Mouse (Mus musculus): ENCODE data around the gene Ren1.

Ren1 gene

DNA sequence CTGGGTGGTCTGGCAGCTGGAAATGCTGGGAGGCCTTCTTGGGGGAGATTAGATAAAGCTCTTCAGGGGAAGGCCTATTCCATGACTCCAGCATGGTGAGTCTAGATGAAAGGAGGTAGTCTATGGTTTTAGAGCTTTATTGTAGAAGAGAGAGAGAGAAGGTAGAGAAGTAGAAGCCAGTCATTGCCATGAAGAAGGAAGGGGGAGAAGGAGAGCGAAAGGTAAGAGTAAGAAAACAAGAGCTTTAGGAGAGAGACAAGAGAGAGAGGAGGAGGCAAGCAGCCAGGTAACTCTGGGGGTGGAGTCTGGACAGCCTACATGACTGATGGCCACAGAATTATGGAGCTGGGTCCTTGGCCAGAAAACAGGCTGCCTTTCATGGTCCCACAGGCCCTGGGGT is at the start of gene Ren1:
Ren1 (plus strand) TSS at position 301 of the 400 bp plus-strand sequence.
- in situ Hi-C loops (cut with MboI, MseI) = loop anchor here in 1 of 2 experiments (10.0 kb wide), 1 partner anchor 175 kb away; no protein-coding TSS in a partner anchor

DNA sequence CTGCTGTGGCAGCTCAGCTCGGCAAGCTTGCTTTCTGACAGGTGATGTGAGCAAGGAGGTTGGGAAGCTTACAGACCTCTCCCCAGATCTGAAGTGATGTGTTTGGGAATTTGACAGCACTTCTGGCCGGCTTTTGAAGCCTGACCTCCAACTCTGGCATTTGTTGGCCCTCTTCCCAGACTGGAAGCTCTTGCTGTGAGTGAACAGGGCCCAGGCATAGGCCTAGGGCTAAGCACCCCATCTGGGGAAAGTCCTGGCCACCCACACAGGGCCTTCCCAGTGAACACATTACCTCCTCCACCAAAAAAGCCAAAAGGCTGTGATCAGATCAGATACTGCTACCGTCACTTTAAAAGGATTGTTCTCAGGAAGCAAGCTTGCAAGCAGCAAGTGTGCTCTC is 47.8 kb upstream of the Ren1 start:
- in situ Hi-C loops (cut with MboI, MseI) = loop anchor here in 1 of 2 experiments (10.0 kb wide), 1 partner anchor 248 kb away; no protein-coding TSS in a partner anchor

DNA sequence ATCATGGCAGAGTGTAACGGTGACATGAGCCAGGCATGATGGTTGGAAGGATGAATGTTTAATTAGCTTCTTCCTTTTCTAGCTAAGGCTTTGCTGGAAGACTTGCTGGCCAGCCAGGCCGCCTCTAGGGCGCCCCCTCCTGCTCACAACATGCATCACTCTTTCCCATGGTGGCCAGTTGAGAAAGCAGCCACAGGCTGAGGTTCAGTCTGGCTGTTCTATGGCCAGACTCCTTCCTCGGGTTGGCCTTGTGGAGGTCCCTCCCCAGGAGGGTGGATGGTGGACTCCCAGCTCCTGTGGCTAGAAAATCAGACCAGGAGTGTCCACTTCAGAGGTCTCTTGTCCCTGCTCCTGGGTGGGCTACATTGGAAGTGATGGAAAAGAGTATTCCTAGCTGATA is 43.5 kb upstream of the Ren1 start:
- in situ Hi-C loops (cut with MboI, MseI) = loop anchor here in 1 of 2 experiments (10.0 kb wide), 1 partner anchor 252 kb away; no protein-coding TSS in a partner anchor

GRCm38 (mm10) chr1:133307318-133307717 is 43.0 kb upstream of the Ren1 start:
- in situ Hi-C loops (cut with MboI, MseI) = loop anchor here in 1 of 2 experiments (10.0 kb wide), 1 partner anchor 253 kb away; no protein-coding TSS in a partner anchor

DNA sequence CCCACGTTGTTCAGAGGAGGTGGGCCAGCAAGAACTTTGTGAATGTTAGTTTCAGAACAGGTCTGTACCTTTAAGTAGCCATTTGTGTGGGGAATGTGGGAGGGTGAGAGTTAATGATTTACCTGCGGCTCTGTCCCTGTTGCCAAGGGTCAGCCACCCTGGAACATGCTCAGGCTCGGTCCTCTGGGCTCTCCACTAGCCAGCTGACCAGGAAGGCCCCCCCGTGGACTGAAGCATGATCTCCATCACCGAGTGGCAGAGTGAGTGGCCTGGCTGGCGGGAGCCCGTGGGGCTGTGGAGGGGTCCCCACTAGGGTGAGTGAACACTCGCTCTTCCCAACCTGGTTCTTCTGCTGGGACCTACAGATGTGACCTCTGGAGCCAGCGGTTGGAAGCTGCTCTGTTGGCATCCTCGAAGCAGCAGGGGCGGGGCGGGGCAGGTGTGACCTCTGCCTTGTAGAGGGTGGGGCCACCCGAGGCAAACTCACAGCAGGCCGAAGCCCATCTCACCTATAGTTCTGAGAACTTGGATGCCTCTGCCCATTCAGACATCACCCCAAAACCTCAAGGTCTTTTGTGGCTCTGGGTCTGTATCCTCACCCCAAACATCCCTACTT is 40.5 kb upstream of the Ren1 start, which contains the start of gene Golt1a:
Golt1a (plus strand) TSS at position 149 of the 616 bp plus-strand sequence.
- in situ Hi-C loops (cut with MboI, MseI) = loop anchor here (5.0 to 10.0 kb wide), 2 partner anchors 132 to 255 kb away; no protein-coding TSS in a partner anchor

DNA sequence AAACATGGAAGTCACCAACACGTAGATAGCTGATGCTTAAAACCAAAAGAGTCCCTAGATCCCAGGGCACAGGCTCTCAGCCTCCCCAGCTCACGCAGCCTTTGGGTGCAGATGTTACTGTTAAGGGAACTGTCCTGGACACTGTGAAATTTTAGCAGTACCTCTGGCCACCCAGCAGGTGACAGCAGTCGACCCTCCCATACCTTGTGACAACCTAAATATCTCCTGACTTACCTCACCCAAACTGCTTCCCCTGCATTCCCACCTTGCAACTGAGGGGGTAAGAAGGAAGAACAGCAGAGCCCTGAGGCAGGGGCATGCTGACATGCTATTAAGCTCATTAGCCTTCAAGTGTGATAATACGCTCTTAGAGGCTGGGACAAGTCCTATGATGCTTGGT is 39.1 kb upstream of the Ren1 start:
- in situ Hi-C loops (cut with MboI, MseI) = loop anchor here in 1 of 2 experiments (5.0 kb wide), 1 partner anchor 134 kb away; no protein-coding TSS in a partner anchor

DNA sequence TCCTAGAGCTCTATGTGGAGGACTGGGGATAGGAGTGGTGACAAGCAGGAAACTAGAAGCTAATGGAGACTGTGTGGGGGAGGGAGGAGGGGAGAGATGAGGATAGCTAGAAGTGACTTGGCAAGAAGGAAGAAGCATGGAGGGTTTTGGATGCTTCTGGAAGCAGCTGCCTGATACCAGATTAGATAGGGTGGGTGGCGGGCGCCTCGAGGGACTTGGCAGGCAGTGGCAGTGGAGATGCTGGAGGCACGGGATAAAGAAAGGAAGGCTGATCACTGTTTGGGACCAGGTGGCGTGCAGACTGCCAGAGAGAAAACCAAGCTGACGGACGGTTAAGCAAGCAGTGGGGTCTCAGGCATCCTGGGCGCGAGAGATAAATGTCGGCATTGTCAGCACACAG is 38.4 kb upstream of the Ren1 start:
- in situ Hi-C loops (cut with MboI, MseI) = loop anchor here in 1 of 2 experiments (5.0 kb wide), 1 partner anchor 135 kb away; no protein-coding TSS in a partner anchor

- in situ Hi-C loops (cut with MboI, MseI) = loop anchor here in 1 of 2 experiments (5.0 kb wide), 1 partner anchor 137 kb away; no protein-coding TSS in a partner anchor
These were observed 35.9 kb upstream of the Ren1 start for GRCm38 (mm10) chr1:133314364-133314763.

DNA sequence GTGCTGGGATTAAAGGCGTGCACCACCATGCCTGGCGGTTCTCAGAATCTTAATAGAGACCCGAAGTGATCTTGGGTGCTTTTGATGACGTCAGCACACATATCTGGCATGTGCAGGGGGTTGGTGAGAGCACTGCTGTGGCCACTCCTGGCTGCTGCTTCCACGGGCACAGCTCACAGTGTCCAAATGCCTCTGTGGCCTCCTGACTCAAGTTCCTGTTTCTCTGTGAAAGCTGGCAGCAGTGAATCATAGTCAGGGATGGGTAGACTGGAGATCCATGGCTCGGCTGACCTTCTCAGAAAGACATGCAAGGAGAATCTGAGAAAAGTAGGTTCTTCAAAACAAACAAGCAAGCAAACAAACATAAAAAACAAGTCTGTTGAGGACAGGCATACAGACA is 34.5 kb upstream of the Ren1 start:
- in situ Hi-C loops (cut with MboI, MseI) = loop anchor here in 1 of 2 experiments (5.0 kb wide), 1 partner anchor 133 kb away; no protein-coding TSS in a partner anchor

GRCm38 (mm10) chr1:133316577-133316976 is 33.7 kb upstream of the Ren1 start:
- in situ Hi-C loops (cut with MboI, MseI) = loop anchor here in 1 of 2 experiments (5.0 kb wide), 1 partner anchor 134 kb away; no protein-coding TSS in a partner anchor

- in situ Hi-C loops (cut with MboI, MseI) = loop anchor here in 1 of 2 experiments (5.0 kb wide), 1 partner anchor 135 kb away; no protein-coding TSS in a partner anchor
These were observed 33.2 kb upstream of the Ren1 start for GRCm38 (mm10) chr1:133317149-133317548.

- in situ Hi-C loops (cut with MboI, MseI) = no loop called here
These were observed 28.9 kb upstream of the Ren1 start, which contains the start of gene Kiss1 for GRCm38 (mm10) chr1:133321267-133321925. Gene Kiss1, plus strand, starts transcription at chr1:133321875.

GRCm38 (mm10) chr1:133323333-133323732 is 27.0 kb upstream of the Ren1 start:
- in situ Hi-C loops (cut with MboI, MseI) = no loop called here

- in situ Hi-C loops (cut with MboI, MseI) = no loop called here
These were observed 24.4 kb upstream of the Ren1 start for GRCm38 (mm10) chr1:133325951-133326350.

- in situ Hi-C loops (cut with MboI, MseI) = no loop called here
These were observed 23.2 kb upstream of the Ren1 start for GRCm38 (mm10) chr1:133327094-133327493.

GRCm38 (mm10) chr1:133328299-133328795 is 22.0 kb upstream of the Ren1 start:
- in situ Hi-C loops (cut with MboI, MseI) = no loop called here

GRCm38 (mm10) chr1:133328896-133329637 is 21.2 kb upstream of the Ren1 start:
- in situ Hi-C loops (cut with MboI, MseI) = no loop called here

DNA sequence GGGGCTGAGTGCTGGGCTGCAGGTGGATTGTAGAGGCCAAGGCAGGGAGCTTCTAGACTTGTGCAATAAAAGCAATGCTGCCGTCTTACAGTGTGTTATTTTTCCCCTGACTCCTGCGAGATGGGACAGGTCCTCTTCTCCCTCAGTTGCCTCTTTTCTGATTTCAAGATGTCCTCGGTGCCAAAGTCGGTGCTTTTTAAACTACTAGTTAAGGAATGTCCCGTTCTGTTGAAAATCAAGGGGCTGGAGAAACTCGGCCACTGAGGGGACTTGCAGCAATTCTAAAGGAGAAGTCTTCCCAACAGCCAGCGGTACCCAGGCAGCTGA is 20.7 kb upstream of the Ren1 start:
- in situ Hi-C loops (cut with MboI, MseI) = no loop called here

DNA sequence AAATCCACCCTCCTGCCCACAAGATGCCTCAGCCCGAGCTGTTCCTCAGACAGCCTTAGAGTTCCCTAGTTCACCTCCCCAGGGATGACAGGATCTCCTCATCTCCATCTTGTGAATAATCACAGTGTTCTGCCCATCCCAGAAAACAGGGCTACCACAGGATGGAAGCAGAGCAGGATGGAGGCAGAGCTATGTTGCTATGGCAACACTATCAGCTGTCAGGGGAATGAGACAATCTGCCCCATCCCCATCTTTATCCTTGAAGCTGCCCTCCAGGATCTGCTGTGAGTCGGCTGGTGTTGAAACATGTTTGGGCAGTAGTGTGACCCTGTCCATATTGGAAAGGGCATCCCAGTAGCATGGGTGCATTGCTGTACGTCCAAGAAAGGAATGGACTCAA is 19.2 kb upstream of the Ren1 start:
- in situ Hi-C loops (cut with MboI, MseI) = no loop called here

GRCm38 (mm10) chr1:133332656-133333430 is 17.5 kb upstream of the Ren1 start:
- in situ Hi-C loops (cut with MboI, MseI) = no loop called here

DNA sequence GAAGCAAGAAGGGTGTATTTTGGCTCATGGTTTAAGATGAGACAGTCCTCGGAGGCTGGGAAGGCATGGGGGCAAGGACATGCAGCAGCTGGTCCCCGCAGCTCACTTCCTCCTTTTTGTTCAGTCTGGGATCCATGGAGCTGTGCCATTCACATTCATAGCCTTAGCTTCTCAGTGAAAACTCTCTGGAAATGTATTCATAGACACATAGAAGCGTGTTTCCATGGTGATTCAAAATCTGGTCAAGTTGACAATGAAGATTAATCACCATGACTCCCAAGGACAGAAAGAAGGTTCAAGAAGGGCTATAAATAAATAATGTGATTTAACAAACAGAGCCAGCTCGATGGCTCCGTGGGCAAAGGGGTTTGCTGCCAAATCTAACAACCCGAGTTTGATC is 16.4 kb upstream of the Ren1 start:
- in situ Hi-C loops (cut with MboI, MseI) = no loop called here
